Mouse (Mus musculus) heart, embryonic 11.5 days (tissue): Measurements from ENCODE around the gene Ccdc8. TPM values are rescaled to one million over a fixed set of nuclear protein-coding genes. Genes with fewer than 3 reads are reported as not detected.

Source experiments
- ATAC-seq: fragments of 200-750 bp; cut with Nextera tagmentation; replicated peaks from 2 replicates; pipeline ENCODE4 v1.8.0; 2017; ENCODE audit warnings: moderate library complexity; ENCODE audit not compliant: insufficient number of reproducible peaks, low FRiP score, low TSS enrichment
- H3K27ac ChIP-seq: fragments of 300-500 bp; sonication (generic); 2 replicates; pipeline ENCODE4 v1.5.1; 2014; ENCODE audit warnings: mild to moderate bottlenecking, low read depth, low read length
- H3K27me3 ChIP-seq: fragments of 300-500 bp; sonication (generic); 2 replicates; pipeline ENCODE4 v1.6.1; 2014; ENCODE audit warnings: mild to moderate bottlenecking, low read length, mixed read lengths; ENCODE audit not compliant: control insufficient read depth, insufficient read depth
- H3K36me3 ChIP-seq: fragments of 300-500 bp; sonication (generic); 2 replicates; pipeline ENCODE4 v1.6.1; 2014; ENCODE audit warnings: mild to moderate bottlenecking, low read length, moderate library complexity, mixed read lengths; ENCODE audit not compliant: control insufficient read depth, insufficient read depth
- H3K4me1 ChIP-seq: fragments of 300-500 bp; sonication (generic); 2 replicates; pipeline ENCODE4 v1.6.1; 2014; ENCODE audit warnings: low read length; ENCODE audit not compliant: control insufficient read depth, insufficient read depth
- H3K4me2 ChIP-seq: fragments of 300-500 bp; sonication (generic); 2 replicates; pipeline ENCODE4 v1.6.1; 2014; ENCODE audit warnings: mild to moderate bottlenecking, moderate library complexity
- H3K4me3 ChIP-seq: fragments of 300-500 bp; sonication (generic); 2 replicates; pipeline ENCODE4 v1.5.1; 2014; ENCODE audit warnings: low read depth, low read length
- H3K9ac ChIP-seq: fragments of 300-500 bp; sonication (generic); 2 replicates; pipeline ENCODE4 v1.6.1; 2014; ENCODE audit warnings: mild to moderate bottlenecking, low read depth, low read length, moderate library complexity
- H3K9me3 ChIP-seq: fragments of 300-500 bp; sonication (generic); replicated peaks from 2 replicates; pipeline ENCODE4 v1.6.1; 2016; ENCODE audit warnings: low read length; ENCODE audit not compliant: control insufficient read depth
- WGBS: fragments of 180-500 bp; shearing (Covaris S2); extraction: QIAGEN DNeasy Blood & Tissue Kit; methylation state at CpG from one replicate; pipeline ENCODE4 v1.1.7; 2014; ENCODE audit not compliant: insufficient replicate concordance; 5-methylcytosine and 5-hydroxymethylcytosine counted together
- polyA plus RNA-seq: library from polyadenylated mRNA; unstranded; fragments of >200 nt; fragmentation: Nextera tagmentation; extraction: Ambion mirVana; gene quantifications from 2 replicates; pipeline ENCODE4 v1.2.1, GENCODE M21; 2014

Gene Ccdc8
- polyA plus RNA-seq, 1 experiment from 2014 or later, result 22.6 TPM

- Histone ChIP-seq H3K9me3 (no peaks in the 10 kb centered on the region), H3K27ac (no peak overlapping the region), H3K4me1 (peaks cover 25% of the 10 kb centered on the region), H3K4me2 (no peak overlapping the region), H3K27me3 (no peaks in the 10 kb centered on the region), H3K4me3 (no peak overlapping the region), H3K36me3 (no peaks in the 10 kb centered on the region), H3K9ac (no peak overlapping the region)
- 53% methylated on average over 7 of the region's 7 CpGs for WGBS
- no peak for ATAC-seq
These were observed 4.9 kb upstream of the Ccdc8 start for GRCm38 (mm10) chr7:16987541-16988149.

GRCm38 (mm10) chr7:16988405-16988804 is 4.1 kb upstream of the Ccdc8 start:
- H3K4me3 ChIP-seq, result no peak overlapping the region
- no peaks in the 10 kb centered on the region for H3K9me3 ChIP-seq
- no peak overlapping the region for H3K9ac ChIP-seq
- WGBS, result 54% methylated on average over 3 of the region's 3 CpGs
- H3K27me3 ChIP-seq, result no peaks in the 10 kb centered on the region
- no peak overlapping the region for H3K4me2 ChIP-seq
- no peak overlapping the region for H3K27ac ChIP-seq
- H3K36me3 ChIP-seq, result no peaks in the 10 kb centered on the region
- no peak for ATAC-seq
- H3K4me1 ChIP-seq, result peaks cover 18% of the 10 kb centered on the region

DNA sequence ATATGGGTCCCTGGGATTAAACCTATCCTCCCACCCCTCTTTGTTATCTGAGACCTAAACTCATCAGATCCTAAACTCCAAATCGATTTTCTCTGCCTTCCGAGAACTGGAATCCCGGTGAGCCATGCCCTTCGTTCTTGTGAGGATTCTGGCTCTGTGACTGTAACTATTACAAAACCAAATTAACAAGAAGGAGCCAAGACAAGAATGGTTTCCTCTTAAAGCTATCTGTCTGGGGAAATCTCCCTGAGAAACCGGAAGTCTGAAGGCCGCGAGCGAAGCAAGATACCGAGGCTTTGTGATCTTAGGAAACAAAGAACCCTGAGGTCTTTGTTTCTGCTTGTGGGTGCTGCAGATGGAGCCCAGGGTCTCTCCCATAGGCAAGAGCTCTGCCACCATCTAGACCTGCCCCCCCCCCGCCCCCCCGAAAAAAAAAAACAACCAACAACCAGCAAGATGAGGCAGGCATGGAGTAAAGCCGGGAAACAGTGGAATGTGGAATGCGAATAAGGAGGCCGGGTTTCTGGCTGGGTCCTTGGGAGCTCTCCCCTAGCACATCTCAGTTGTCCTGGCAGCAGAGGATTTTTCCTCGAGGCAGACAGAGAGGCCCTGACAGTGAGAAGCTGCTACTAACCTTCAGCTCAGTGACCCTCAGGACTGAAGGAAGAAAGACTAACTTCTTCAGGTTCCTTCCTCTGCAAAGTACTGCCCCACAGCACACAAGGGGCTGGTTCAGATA is 2.3 kb upstream of the Ccdc8 start:
- Histone ChIP-seq H3K27me3 (no peaks in the 10 kb centered on the region), H3K4me3 (no peak overlapping the region), H3K4me1 (peaks cover 24% of the 10 kb centered on the region), H3K9ac (peak overlapping the region; percentile 40; the same call in 1 of the 2 replicates), H3K36me3 (no peaks in the 10 kb centered on the region), H3K4me2 (peak overlapping the region; percentile 31), H3K27ac (peak overlapping the region; percentile 62), H3K9me3 (no peaks in the 10 kb centered on the region)
- WGBS, result 32% methylated on average over 15 of the region's 15 CpGs
- ATAC-seq, result no peak

GRCm38 (mm10) chr7:16991681-16992450 is 642 bp upstream of the Ccdc8 start:
- 61% methylated on average over 18 of the region's 18 CpGs for WGBS
- Histone ChIP-seq H3K9ac (peak overlapping the region; percentile 62), H3K4me3 (no peak overlapping the region), H3K4me2 (peak overlapping the region; percentile 47), H3K27me3 (no peaks in the 10 kb centered on the region), H3K4me1 (peaks cover 39% of the 10 kb centered on the region), H3K36me3 (0 out of 2 replicates have a peak, but pooled peaks cover 4% of the 10 kb centered on the region), H3K9me3 (no peaks in the 10 kb centered on the region), H3K27ac (peak overlapping the region; percentile 91)
- ATAC-seq, result peak; percentile 40; the same call in 1 of the 2 replicates

GRCm38 (mm10) chr7:16993651-16994399 is 1.3 kb downstream of the Ccdc8 start:
- no peaks in the 10 kb centered on the region for H3K27me3 ChIP-seq
- peaks cover 17% of the 10 kb centered on the region for H3K36me3 ChIP-seq
- peak overlapping the region; percentile 93 for H3K27ac ChIP-seq
- H3K4me2 ChIP-seq, result peak overlapping the region; percentile 93
- H3K4me1 ChIP-seq, result peaks cover 52% of the 10 kb centered on the region
- peak overlapping the region; percentile 82 for H3K4me3 ChIP-seq
- peak overlapping the region; percentile 95 for H3K9ac ChIP-seq
- peak; percentile 92 for ATAC-seq
- H3K9me3 ChIP-seq, result no peaks in the 10 kb centered on the region
- WGBS, result under 1% methylated on average over 26 of the region's 27 CpGs

DNA sequence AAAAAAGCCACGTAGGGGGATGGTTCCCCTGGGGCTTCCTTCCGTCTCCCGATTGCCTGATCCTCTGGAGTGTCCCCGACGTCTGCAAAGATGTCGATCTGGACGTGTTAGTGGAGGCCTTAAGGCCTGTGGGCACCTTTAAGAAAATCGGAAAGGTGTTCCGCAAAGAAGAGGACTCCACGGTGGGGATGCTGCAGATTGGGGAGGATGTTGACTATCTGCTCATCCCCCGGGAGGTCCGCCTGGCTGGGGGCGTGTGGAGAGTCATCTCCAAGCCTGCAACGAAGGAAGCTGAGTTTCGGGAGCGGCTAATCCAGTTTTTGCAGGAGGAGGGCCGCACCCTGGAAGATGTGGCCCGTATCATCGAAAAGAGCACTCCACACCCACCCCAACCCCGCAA is 1.9 kb downstream of the Ccdc8 start:
- peak overlapping the region; percentile 93 for H3K4me2 ChIP-seq

GRCm38 (mm10) chr7:16995345-16995744 is 2.8 kb downstream of the Ccdc8 start:
- H3K36me3 ChIP-seq, result peaks cover 21% of the 10 kb centered on the region
- ATAC-seq, result no peak
- H3K9me3 ChIP-seq, result no peaks in the 10 kb centered on the region
- H3K4me1 ChIP-seq, result peaks cover 51% of the 10 kb centered on the region
- H3K4me3 ChIP-seq, result peak overlapping the region; percentile 82
- H3K27me3 ChIP-seq, result no peaks in the 10 kb centered on the region
- WGBS, result 89% methylated on average over 4 of the region's 4 CpGs
- H3K27ac ChIP-seq, result no peak overlapping the region
- peak overlapping the region; percentile 93 for H3K4me2 ChIP-seq
- H3K9ac ChIP-seq, result peak overlapping the region; percentile 95

More for the DNA sequence above, 1.9 kb downstream of the Ccdc8 start:
- Histone ChIP-seq H3K9ac (peak overlapping the region; percentile 95), H3K27ac (peak overlapping the region; percentile 93), H3K4me3 (peak overlapping the region; percentile 82), H3K4me1 (peaks cover 53% of the 10 kb centered on the region), H3K27me3 (no peaks in the 10 kb centered on the region), H3K36me3 (peaks cover 19% of the 10 kb centered on the region), H3K9me3 (no peaks in the 10 kb centered on the region)
- 3% methylated on average over 20 of the region's 20 CpGs for WGBS
- ATAC-seq, result no peak

DNA sequence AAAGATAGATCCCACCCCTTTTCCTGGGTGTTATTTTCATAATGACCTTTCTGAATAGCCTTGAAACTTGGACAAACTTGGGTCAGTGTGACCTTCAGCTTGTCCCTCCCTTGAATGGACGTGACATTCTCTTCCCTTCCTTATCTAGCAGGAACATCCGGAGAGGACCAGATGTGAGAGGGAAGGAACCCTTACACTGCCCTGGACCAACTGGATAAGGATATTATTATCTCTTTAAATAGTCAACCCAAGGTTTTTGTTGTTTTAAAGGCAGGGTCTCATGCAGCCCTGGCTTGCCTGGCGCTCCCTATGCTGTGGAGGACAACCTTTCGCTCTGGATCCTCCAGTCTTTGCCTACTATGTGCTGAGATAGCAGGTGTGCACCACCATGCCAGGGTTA is 6.7 kb downstream of the Ccdc8 start:
- Histone ChIP-seq H3K4me2 (peak overlapping the region; percentile 27; the same call in 1 of the 2 replicates), H3K4me3 (no peak overlapping the region), H3K27me3 (no peaks in the 10 kb centered on the region), H3K36me3 (peaks cover 32% of the 10 kb centered on the region), H3K4me1 (peaks cover 37% of the 10 kb centered on the region), H3K27ac (peak overlapping the region; percentile 29; the same call in 1 of the 2 replicates), H3K9me3 (no peaks in the 10 kb centered on the region), H3K9ac (0 out of 2 replicates have a peak overlapping the region, but pooled peaks have one; percentile 16)
- ATAC-seq, result peak; percentile 37; the same call in 1 of the 2 replicates
- WGBS, result 40% methylated on average over 4 of the region's 4 CpGs
